Mouse (Mus musculus): ENCODE measurements around the gene Adnp.
A peak's percentile ranks its signal among the peaks of the same experiment; 100 is the strongest.

Adnp gene

GRCm38 (mm10) chr2:168205681-168206631 lies 956 bp downstream of the Adnp start:
- DNase-seq (ENCODE audit: low spot score in 2 of 2) = peak; percentile 36 to 42

GRCm38 (mm10) chr2:168205265-168205664 lies 1.6 kb downstream of the Adnp start:
- peak; percentile 82 to 92 for DNase-seq (ENCODE audit: low spot score in 2 of 2)

GRCm38 (mm10) chr2:168204476-168204999 lies 2.4 kb downstream of the Adnp start:
- DNase-seq (ENCODE audit: low spot score in 2 of 2) = no peak

- no peak for DNase-seq (ENCODE audit: low spot score in 2 of 2)
Observed at GRCm38 (mm10) chr2:168200014-168200691, 6.8 kb downstream of the Adnp start.

- DNase-seq (ENCODE audit: low spot score in 2 of 2) = no peak
Observed at GRCm38 (mm10) chr2:168199476-168199875, 7.4 kb downstream of the Adnp start.

GRCm38 (mm10) chr2:168198421-168198820 lies 8.5 kb downstream of the Adnp start:
- DNase-seq (ENCODE audit: low spot score in 2 of 2) = no peak

GRCm38 (mm10) chr2:168195721-168196120 lies 11.2 kb downstream of the Adnp start:
- DNase-seq (ENCODE audit: low spot score in 2 of 2) = no peak

GRCm38 (mm10) chr2:168193685-168194084 lies 13.2 kb downstream of the Adnp start:
- no peak for DNase-seq (ENCODE audit: low spot score in 2 of 2)

GRCm38 (mm10) chr2:168191856-168192255 lies 15.1 kb downstream of the Adnp start:
- DNase-seq (ENCODE audit: low spot score in 2 of 2) = no peak

- DNase-seq (ENCODE audit: low spot score in 2 of 2) = no peak
Observed at GRCm38 (mm10) chr2:168175946-168176345, 31.0 kb downstream of the Adnp start.

- DNase-seq (ENCODE audit: low spot score in 2 of 2) = no peak
Observed at GRCm38 (mm10) chr2:168170167-168170685, 36.7 kb downstream of the Adnp start.

- DNase-seq (ENCODE audit: low spot score in 2 of 2) = no peak
Observed at GRCm38 (mm10) chr2:168169800-168170113, 37.2 kb downstream of the Adnp start.

- no peak for DNase-seq (ENCODE audit: low spot score in 2 of 2)
Observed at GRCm38 (mm10) chr2:168168892-168169799, 37.8 kb downstream of the Adnp start.

GRCm38 (mm10) chr2:168167781-168168180 lies 39.1 kb downstream of the Adnp start:
- no peak for DNase-seq (ENCODE audit: low spot score in 2 of 2)

GRCm38 (mm10) chr2:168166750-168167460 lies 40.0 kb downstream of the Adnp start:
- DNase-seq (ENCODE audit: low spot score in 2 of 2) = no peak

GRCm38 (mm10) chr2:168161978-168162377 lies 44.9 kb downstream of the Adnp start:
- no peak for DNase-seq (ENCODE audit: low spot score in 2 of 2)

GRCm38 (mm10) chr2:168161514-168161971 lies 45.4 kb downstream of the Adnp start:
- DNase-seq (ENCODE audit: low spot score in 2 of 2) = no peak

GRCm38 (mm10) chr2:168160370-168160930 lies 46.5 kb downstream of the Adnp start:
- DNase-seq (ENCODE audit: low spot score in 2 of 2) = no peak

GRCm38 (mm10) chr2:168158911-168159711 lies 47.8 kb downstream of the Adnp start:
- no peak for DNase-seq (ENCODE audit: low spot score in 2 of 2)
